Mouse (Mus musculus) thymus, adult 2 months (tissue): Measurements from ENCODE around the gene Snn. TPM values are rescaled to one million over a fixed set of nuclear protein-coding genes. Genes with fewer than 3 reads are reported as not detected.

Experiments used
- DNase-seq: peaks from one replicate; pipeline ENCODE4 v3.0.0; 2021
- H3K27ac ChIP-seq: fragments of 200-500 bp; 2 replicates; pipeline ENCODE4 v1.5.1; 2012; ENCODE audit warnings: low read length, control low read depth; ENCODE audit not compliant: control insufficient read depth, insufficient read depth
- H3K27me3 ChIP-seq: fragments of 200-500 bp; 2 replicates; pipeline ENCODE4 v1.6.1; 2012; ENCODE audit warnings: mild to moderate bottlenecking, low read length, moderate library complexity, mixed read lengths; ENCODE audit not compliant: control insufficient read depth, insufficient read depth
- H3K36me3 ChIP-seq: fragments of 200-500 bp; 2 replicates; pipeline ENCODE4 v1.6.1; 2012; ENCODE audit warnings: mild to moderate bottlenecking, low read length, moderate library complexity; ENCODE audit not compliant: control insufficient read depth, insufficient read depth
- H3K4me1 ChIP-seq: fragments of 200-500 bp; replicated peaks from 2 replicates; pipeline ENCODE4 v1.6.1; 2012; ENCODE audit warnings: low read length; ENCODE audit not compliant: control insufficient read depth, insufficient read depth
- H3K4me3 ChIP-seq: fragments of 200-500 bp; 2 replicates; pipeline ENCODE4 v1.5.1; 2012; ENCODE audit warnings: mild to moderate bottlenecking, low read length, control low read depth, moderate library complexity; ENCODE audit not compliant: control insufficient read depth, insufficient read depth
- CTCF ChIP-seq: fragments of 200-500 bp; IDR thresholded peaks from 2 replicates; pipeline ENCODE4 v1.5.1; 2012; ENCODE audit warnings: mild to moderate bottlenecking, control low read depth, low read length, moderate library complexity, borderline replicate concordance; ENCODE audit not compliant: control insufficient read depth, poor library complexity, insufficient read depth; ENCODE audit errors: extremely low read depth
- POLR2A ChIP-seq: fragments of 200-500 bp; IDR thresholded peaks from 2 replicates; pipeline ENCODE4 v1.6.1; 2012; ENCODE audit warnings: mild to moderate bottlenecking, low read length, control low read depth, moderate library complexity; ENCODE audit not compliant: control insufficient read depth, poor library complexity, insufficient read depth; ENCODE audit errors: extremely low read depth
- WGBS: fragments of 180-500 bp; shearing (Covaris S2); methylation state at CpG from one replicate; pipeline ENCODE4 v1.1.7; 2018; 5-methylcytosine and 5-hydroxymethylcytosine counted together
- polyA plus RNA-seq: library from polyadenylated mRNA; depleted of rRNA; stranded (reverse); fragments of >200 nt; gene quantifications from 2 replicates; pipeline ENCODE4 v1.2.3, GENCODE M21; 2012

Snn gene
- polyA plus RNA-seq, 1 experiment, result 85.4 TPM

DNA sequence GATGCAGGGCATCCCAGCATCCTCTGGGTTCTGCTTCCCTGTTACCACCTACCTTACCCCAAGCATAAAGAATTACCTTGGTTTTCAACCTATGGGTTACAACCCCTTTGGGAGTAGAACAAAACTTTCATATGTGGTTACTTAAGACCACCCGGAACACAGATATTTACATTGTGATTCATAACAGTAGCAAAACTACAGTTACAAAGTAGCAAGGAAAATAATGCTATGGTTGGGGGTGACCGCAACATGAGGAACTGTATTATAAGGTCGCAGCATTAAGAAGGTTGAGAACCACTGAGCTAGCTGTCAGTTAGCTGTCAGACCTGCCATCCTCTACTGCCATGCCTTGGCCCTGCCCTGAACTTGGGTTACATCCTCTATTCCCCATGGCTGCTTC is 7.9 kb downstream of the Snn start:
- TF ChIP-seq POLR2A (no peak), CTCF (no peak)
- Histone ChIP-seq H3K4me3 (no peak overlapping the region), H3K4me1 (peaks cover 62% of the 10 kb centered on the region), H3K36me3 (no peaks in the 10 kb centered on the region), H3K27ac (no peak overlapping the region), H3K27me3 (no peaks in the 10 kb centered on the region)
- WGBS, result 88% methylated on average over 3 of the region's 3 CpGs
- no peak for DNase-seq

DNA sequence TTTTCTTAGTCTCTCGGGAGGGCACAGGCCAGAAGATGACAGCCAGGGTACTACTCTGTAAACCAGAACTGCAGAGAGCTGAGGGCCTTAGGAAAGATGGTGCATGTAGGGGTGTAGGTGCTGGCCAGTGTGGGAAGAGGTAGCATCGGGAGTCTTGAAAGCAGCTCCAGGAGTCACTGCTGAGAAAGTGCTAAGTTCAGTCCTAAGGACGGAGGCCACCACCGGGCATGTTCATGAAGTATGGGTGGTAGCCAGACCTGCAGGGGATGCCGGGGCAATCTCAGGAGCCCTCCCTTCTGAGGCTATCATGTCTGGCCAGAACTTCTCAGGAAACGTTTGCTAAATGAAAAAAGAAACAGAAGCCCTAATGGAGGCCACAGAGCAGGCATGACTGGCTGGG is 8.5 kb downstream of the Snn start:
- Histone ChIP-seq H3K36me3 (peaks cover 2% of the 10 kb centered on the region; the same call in 1 of the 2 replicates), H3K4me3 (no peak overlapping the region), H3K27ac (no peak overlapping the region), H3K27me3 (no peaks in the 10 kb centered on the region), H3K4me1 (peaks cover 64% of the 10 kb centered on the region)
- WGBS, result 47% methylated on average over 6 of the region's 6 CpGs
- DNase-seq, result no peak
- TF ChIP-seq CTCF (no peak), POLR2A (no peak)

DNA sequence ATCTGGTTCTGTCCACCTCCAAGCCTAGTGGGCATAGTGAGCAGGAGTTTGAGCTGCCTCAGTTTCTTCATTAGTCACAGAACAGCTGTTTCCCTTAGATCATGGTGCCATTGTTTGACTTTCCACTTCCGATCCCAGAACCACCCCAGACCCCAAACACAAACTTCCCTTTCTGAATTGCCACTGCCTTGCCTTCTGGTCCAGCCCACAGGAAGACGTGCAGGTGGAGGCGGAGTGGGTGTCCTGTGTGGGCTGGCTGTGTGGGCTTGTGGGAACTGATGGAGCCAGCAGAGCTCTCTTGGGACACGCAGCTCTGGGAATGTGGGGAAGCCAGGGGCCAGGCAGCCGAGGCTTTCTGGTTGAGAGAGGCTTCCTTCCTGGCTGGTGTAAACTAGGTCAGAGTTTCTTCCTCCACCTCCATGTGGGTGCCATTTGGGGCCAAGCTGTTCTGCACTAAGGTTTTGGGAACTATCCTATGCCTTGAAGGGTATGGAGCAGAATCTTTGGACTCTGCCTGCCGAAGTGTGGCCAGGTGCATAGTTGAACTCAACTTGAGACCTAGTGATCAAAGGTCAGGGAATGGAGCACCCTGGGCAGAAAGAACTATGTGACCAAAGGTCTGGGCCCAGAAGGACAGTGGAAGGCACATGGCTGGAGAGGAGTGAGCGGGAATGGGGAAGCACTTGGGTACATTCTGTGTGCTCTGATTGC is 9.1 kb downstream of the Snn start:
- WGBS, result 20% methylated on average over 7 of the region's 7 CpGs
- Histone ChIP-seq H3K4me3 (no peak overlapping the region), H3K36me3 (peaks cover 7% of the 10 kb centered on the region), H3K27me3 (no peaks in the 10 kb centered on the region), H3K27ac (peak overlapping the region; percentile 4; the same call in 1 of the 2 replicates), H3K4me1 (peaks cover 65% of the 10 kb centered on the region)
- peak; percentile 35 for DNase-seq
- no peak for TF ChIP-seq CTCF
- TF ChIP-seq POLR2A, result no peak

DNA sequence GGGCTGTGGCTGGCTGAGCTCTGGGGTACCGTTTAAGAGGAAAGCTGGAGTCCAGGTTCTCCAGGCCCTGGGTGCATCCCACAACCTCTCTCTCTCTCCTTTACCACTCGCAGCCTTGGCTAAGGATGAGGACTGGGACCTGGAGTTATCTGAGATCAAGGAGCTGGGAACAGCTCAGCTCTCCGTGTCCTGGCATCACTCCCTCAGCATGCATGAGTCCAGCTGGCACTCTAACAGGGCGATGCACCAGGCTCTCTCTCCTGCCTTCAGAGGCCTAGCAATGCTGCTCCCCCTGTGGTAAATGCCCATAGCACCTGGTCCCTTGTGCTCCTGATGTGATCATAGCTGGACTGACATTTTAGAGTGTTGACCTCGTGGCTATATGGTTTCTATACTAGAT is 10.4 kb downstream of the Snn start:
- DNase-seq, result no peak
- H3K27me3 ChIP-seq, result no peaks in the 10 kb centered on the region
- no peak for TF ChIP-seq CTCF
- no peak for TF ChIP-seq POLR2A
- peaks cover 61% of the 10 kb centered on the region for H3K4me1 ChIP-seq
- H3K27ac ChIP-seq, result peak overlapping the region; percentile 21; the same call in 1 of the 2 replicates
- 71% methylated on average over 5 of the region's 5 CpGs for WGBS
- H3K4me3 ChIP-seq, result no peak overlapping the region
- peaks cover 10% of the 10 kb centered on the region for H3K36me3 ChIP-seq

DNA sequence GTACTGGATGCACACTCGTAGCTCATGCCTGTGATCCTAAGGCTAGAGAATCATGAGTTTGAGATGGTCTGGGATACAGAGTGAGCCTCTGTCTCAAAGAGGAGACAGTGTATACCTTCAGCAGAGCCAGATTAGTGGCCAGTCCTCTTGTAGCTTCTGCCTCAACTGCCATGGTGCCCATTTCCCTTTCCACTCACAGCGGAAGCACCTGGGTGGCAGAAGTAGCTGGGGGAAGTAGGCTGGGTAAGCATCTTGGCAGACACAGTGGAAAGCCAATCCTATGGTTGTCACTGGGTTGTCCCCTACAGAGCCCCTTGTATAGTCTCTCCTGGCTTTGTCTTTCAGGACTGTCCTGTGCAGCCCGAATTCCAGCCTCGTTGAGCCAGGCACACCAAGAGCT is 11.1 kb downstream of the Snn start:
- Histone ChIP-seq H3K36me3 (peaks cover 10% of the 10 kb centered on the region), H3K4me1 (peaks cover 58% of the 10 kb centered on the region), H3K27ac (peak overlapping the region; percentile 76), H3K27me3 (no peaks in the 10 kb centered on the region), H3K4me3 (no peak overlapping the region)
- TF ChIP-seq POLR2A (no peak), CTCF (no peak)
- peak; percentile 62 for DNase-seq
- WGBS, result 41% methylated on average over 4 of the region's 4 CpGs

DNA sequence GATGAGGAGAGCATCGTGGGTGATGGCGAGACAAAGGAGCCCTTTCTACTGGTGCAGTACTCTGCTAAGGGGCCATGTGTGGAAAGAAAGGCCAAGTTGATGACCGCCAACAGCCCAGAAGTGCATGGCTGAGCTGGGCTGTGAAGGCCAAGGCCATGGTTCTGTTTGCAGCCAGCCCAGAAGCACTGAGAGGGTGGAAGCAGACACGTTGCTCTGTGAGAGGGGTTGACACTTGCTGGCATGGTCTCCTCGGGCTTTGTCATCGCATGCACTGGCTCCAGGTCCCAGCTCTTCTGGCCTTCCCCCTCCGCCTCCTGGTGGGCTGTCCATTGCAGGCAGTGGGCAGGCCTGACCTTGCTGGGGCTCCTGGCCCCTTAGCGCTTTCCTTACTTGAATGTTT is 11.7 kb downstream of the Snn start:
- WGBS, result 93% methylated on average over 8 of the region's 8 CpGs
- Histone ChIP-seq H3K27ac (peak overlapping the region; percentile 51), H3K27me3 (no peaks in the 10 kb centered on the region), H3K36me3 (peaks cover 10% of the 10 kb centered on the region), H3K4me3 (no peak overlapping the region), H3K4me1 (peaks cover 55% of the 10 kb centered on the region)
- TF ChIP-seq CTCF, result 0 out of 2 replicates have a peak, but pooled peaks have one; percentile 4
- TF ChIP-seq POLR2A, result no peak
- DNase-seq, result no peak
